8 mouse cellular contexts compared by ENCODE assay signal in the genomic region with DNA sequence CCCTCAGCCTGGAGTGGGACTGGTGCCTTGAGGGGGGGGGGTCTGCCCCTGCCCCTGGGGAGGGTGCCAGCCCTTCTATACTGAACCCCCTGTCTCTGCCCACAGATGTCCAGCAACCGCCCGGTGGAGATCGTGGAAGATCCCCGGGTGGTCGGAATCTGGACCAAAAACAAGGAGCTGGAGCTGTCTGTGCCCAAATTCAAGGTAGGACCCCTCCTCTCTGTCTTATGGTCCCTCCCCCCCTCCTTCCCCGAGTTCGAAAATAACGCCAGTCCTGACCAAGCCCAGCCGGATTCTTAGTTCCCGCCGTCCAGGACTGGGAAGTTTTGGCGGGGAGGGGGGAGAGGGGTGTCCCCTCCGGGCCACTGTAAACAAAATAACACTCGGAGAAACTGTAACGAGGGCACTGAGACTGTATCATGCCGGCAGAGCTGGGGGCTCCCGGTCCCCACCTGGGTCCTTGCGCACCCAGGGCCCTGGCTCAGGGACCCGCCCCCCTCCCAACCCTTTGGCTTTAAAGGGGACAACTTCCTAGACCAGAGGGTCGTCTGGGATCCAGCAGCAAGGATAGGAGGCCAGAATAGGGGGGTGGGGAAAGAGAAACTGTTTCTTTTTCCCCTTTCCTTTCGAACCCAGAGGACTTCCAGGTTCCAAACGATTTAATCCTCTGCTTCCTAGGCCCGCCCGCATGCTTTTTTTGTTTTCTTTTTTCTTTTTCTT. TPM values are rescaled to one million over a fixed set of nuclear protein-coding genes. Genes with fewer than 3 reads are reported as not detected.
DNase-seq lines count a peak whose midpoint lies in the region; ATAC-seq lines count a peak whose summit lies in the region.

No protein-coding gene starts in this region.

- peak overlapping the region; percentile 100 for H3K27ac ChIP-seq in embryonic facial prominence, embryonic 14.5 days (replicated peaks; ENCODE audit: low read depth, low read length)
- peak overlapping the region; percentile 99 for H3K27ac ChIP-seq in hindbrain, embryonic 16.5 days (ENCODE audit: low read depth, low read length)
- H3K27ac ChIP-seq in macrophage = peak overlapping the region; percentile 81

- H3K4me2 ChIP-seq in embryonic facial prominence, embryonic 14.5 days (ENCODE audit: low read depth, low read length) = peak overlapping the region; percentile 100
- peak overlapping the region; percentile 96 for H3K4me2 ChIP-seq in hindbrain, embryonic 16.5 days (ENCODE audit: low read length)

- no peaks in the 10 kb centered on the region for H3K27me3 ChIP-seq in embryonic facial prominence, embryonic 14.5 days (replicated peaks; ENCODE audit: control insufficient read depth, insufficient read depth, low read length)
- no peaks in the 10 kb centered on the region for H3K27me3 ChIP-seq in hindbrain, embryonic 16.5 days (replicated peaks; ENCODE audit: control insufficient read depth, insufficient read depth, low read length)

- no peak for ATAC-seq in embryonic facial prominence, embryonic 14.5 days (ENCODE audit: low read depth)
- no peak for ATAC-seq in hindbrain, embryonic 16.5 days

- H3K9ac ChIP-seq in embryonic facial prominence, embryonic 14.5 days (ENCODE audit: low read depth, low read length) = peak overlapping the region; percentile 100
- peak overlapping the region; percentile 100 for H3K9ac ChIP-seq in hindbrain, embryonic 16.5 days (ENCODE audit: low read depth, low read length)

- 4% methylated on average over 14 of the region's 24 CpGs for WGBS in embryonic facial prominence, embryonic 14.5 days
- 1% methylated on average over 21 of the region's 24 CpGs for WGBS in hindbrain, embryonic 16.5 days
- 3% methylated on average over 23 of the region's 24 CpGs for WGBS in macrophage (ENCODE audit: missing documents)

- peak overlapping the region; percentile 90 for H3K4me3 ChIP-seq in embryonic facial prominence, embryonic 14.5 days (ENCODE audit: low read depth, low read length)
- peak overlapping the region; percentile 91 for H3K4me3 ChIP-seq in hindbrain, embryonic 16.5 days (ENCODE audit: low read length)
- H3K4me3 ChIP-seq in macrophage (ENCODE audit: inconsistent target) = peak overlapping the region; percentile 82

- peaks cover 21% of the 10 kb centered on the region for H3K4me1 ChIP-seq in embryonic facial prominence, embryonic 14.5 days (ENCODE audit: control insufficient read depth, insufficient read depth, low read length)
- H3K4me1 ChIP-seq in hindbrain, embryonic 16.5 days (ENCODE audit: control insufficient read depth, insufficient read depth, low read depth, low read length) = peaks cover 27% of the 10 kb centered on the region

- peaks cover 76% of the 10 kb centered on the region for H3K79me2 ChIP-seq in macrophage (ENCODE audit: inconsistent target)

- H3K36me3 ChIP-seq in embryonic facial prominence, embryonic 14.5 days (ENCODE audit: control insufficient read depth, insufficient read depth, low read length) = peaks cover 28% of the 10 kb centered on the region
- H3K36me3 ChIP-seq in hindbrain, embryonic 16.5 days (ENCODE audit: control insufficient read depth, insufficient read depth, low read length) = peaks cover 18% of the 10 kb centered on the region
- H3K36me3 ChIP-seq in macrophage (ENCODE audit: inconsistent target) = peaks cover 20% of the 10 kb centered on the region

- DNase-seq in adrenal gland, postnatal 10 days = peak; percentile 54
- no peak for DNase-seq in adrenal gland, postnatal 4 days (ENCODE audit: low spot score in 2 of 2)
- peak; percentile 49 for DNase-seq in ES-CJ7 (ENCODE audit: low read depth, low spot score)
- DNase-seq in embryonic facial prominence, embryonic 14.5 days (ENCODE audit: low spot score) = peak; percentile 67
- DNase-seq in frontal cortex, postnatal 36 days (ENCODE audit: low spot score in 2 of 2) = no peak
- DNase-seq in spleen, adult 18-20 months = no peak

- H3K9me3 ChIP-seq in embryonic facial prominence, embryonic 14.5 days (ENCODE audit: control insufficient read depth, low read length) = no peaks in the 10 kb centered on the region
- no peaks in the 10 kb centered on the region for H3K9me3 ChIP-seq in hindbrain, embryonic 16.5 days (ENCODE audit: control insufficient read depth, low read length)

RNA-seq across cellular contexts. Expression of a gene that starts 1.4 kb away (rescaled TPM):
- total RNA-seq in adrenal gland, postnatal 10 days (2021) = 10 to 100 TPM; 19.5 to 27.4 TPM
- 10 to 100 TPM; 36.8 to 37.2 TPM for total RNA-seq in adrenal gland, postnatal 4 days (2021)
- 9.8 and 9.9 TPM in 2 replicates for polyA plus RNA-seq in embryonic facial prominence, embryonic 14.5 days (2014; fragmentation: Nextera tagmentation; extraction: Ambion mirVana)
- 9.5 and 9.8 TPM in 2 replicates for polyA plus RNA-seq in hindbrain, embryonic 16.5 days (2015; fragmentation: Nextera tagmentation; extraction: Ambion mirVana)
- 100 to 1,000 TPM in 13 of 26 experiments, 10 to 100 TPM in 13; 18.3 to 239 (median 95.7) TPM for total RNA-seq in macrophage (2018; cell fraction: chromatin; rRNA removed)
- total RNA-seq in macrophage (2018; cell fraction: cytosol; rRNA removed) = 10 to 100 TPM in 24 of 26 experiments, 1 to 10 TPM in 2; 8.6 to 39.5 (median 22.5) TPM
- 100 to 1,000 TPM in 2 of 26 experiments, 10 to 100 TPM in 24; 19.1 to 231 (median 59.7) TPM for total RNA-seq in macrophage (2018; cell fraction: nucleus; rRNA removed)
- 8.0 to 13.8 TPM (median 9.3 TPM) in 3 replicates for polyA plus RNA-seq in macrophage (2018)

RNA-seq across cellular contexts. Expression of a gene that starts 10.9 kb away (rescaled TPM):
- 1 to 10 TPM; 1.6 to 1.8 TPM for total RNA-seq in adrenal gland, postnatal 10 days (2021)
- 1 to 10 TPM; 1.8 TPM for total RNA-seq in adrenal gland, postnatal 4 days (2021)
- polyA plus RNA-seq in embryonic facial prominence, embryonic 14.5 days (2014; fragmentation: Nextera tagmentation; extraction: Ambion mirVana) = 4.1 and 5.2 TPM in 2 replicates
- 26.6 and 29.7 TPM in 2 replicates for polyA plus RNA-seq in hindbrain, embryonic 16.5 days (2015; fragmentation: Nextera tagmentation; extraction: Ambion mirVana)
- total RNA-seq in macrophage (2018; cell fraction: chromatin; rRNA removed) = 10 to 100 TPM in 11 of 26 experiments, 1 to 10 TPM in 11, under 1 TPM in 4; 0.31 to 73.6 (median 4.6) TPM
- 10 to 100 TPM in 8 of 26 experiments, 1 to 10 TPM in 18; 1.3 to 29.5 (median 2.6) TPM for total RNA-seq in macrophage (2018; cell fraction: cytosol; rRNA removed)
- 10 to 100 TPM in 13 of 26 experiments, 1 to 10 TPM in 13; 1.2 to 19.8 (median 9.8) TPM for total RNA-seq in macrophage (2018; cell fraction: nucleus; rRNA removed)
- polyA plus RNA-seq in macrophage (2018) = 0.73 to 1.9 TPM (median 0.77 TPM) in 3 replicates

RNA-seq across cellular contexts. Expression of a gene that starts 25.8 kb away (rescaled TPM):
- 10 to 100 TPM; 29.0 to 29.4 TPM for total RNA-seq in adrenal gland, postnatal 10 days (2021)
- 10 to 100 TPM; 36.0 to 36.5 TPM for total RNA-seq in adrenal gland, postnatal 4 days (2021)
- polyA plus RNA-seq in embryonic facial prominence, embryonic 14.5 days (2014; fragmentation: Nextera tagmentation; extraction: Ambion mirVana) = 49.5 and 58.1 TPM in 2 replicates
- 77.2 and 89.4 TPM in 2 replicates for polyA plus RNA-seq in hindbrain, embryonic 16.5 days (2015; fragmentation: Nextera tagmentation; extraction: Ambion mirVana)
- 10 to 100 TPM in 24 of 26 experiments, 1 to 10 TPM in 2; 8.0 to 43.2 (median 25.0) TPM for total RNA-seq in macrophage (2018; cell fraction: chromatin; rRNA removed)
- 10 to 100 TPM; 14.3 to 23.1 (median 18.2) TPM for total RNA-seq in macrophage (2018; cell fraction: cytosol; rRNA removed)
- 10 to 100 TPM in 23 of 26 experiments, 1 to 10 TPM in 3; 7.1 to 33.1 (median 18.5) TPM for total RNA-seq in macrophage (2018; cell fraction: nucleus; rRNA removed)
- 13.6 to 18.6 TPM (median 16.4 TPM) in 3 replicates for polyA plus RNA-seq in macrophage (2018)

RNA-seq across cellular contexts. Expression of a gene that starts 39.1 kb away (rescaled TPM):
- total RNA-seq in adrenal gland, postnatal 10 days (2021) = 100 to 1,000 TPM in 1 of 2 experiments, 10 to 100 TPM in 1; 65.8 to 142 TPM
- 10 to 100 TPM in 1 of 2 experiments, 1 to 10 TPM in 1; 2.2 to 48.2 TPM for total RNA-seq in adrenal gland, postnatal 4 days (2021)
- polyA plus RNA-seq in embryonic facial prominence, embryonic 14.5 days (2014; fragmentation: Nextera tagmentation; extraction: Ambion mirVana) = not detected in 2 replicates
- polyA plus RNA-seq in hindbrain, embryonic 16.5 days (2015; fragmentation: Nextera tagmentation; extraction: Ambion mirVana) = not detected in 2 replicates
- not detected for total RNA-seq in macrophage (2018; cell fraction: chromatin; rRNA removed)
- not detected for total RNA-seq in macrophage (2018; cell fraction: cytosol; rRNA removed)
- total RNA-seq in macrophage (2018; cell fraction: nucleus; rRNA removed) = not detected
- not detected in 3 replicates for polyA plus RNA-seq in macrophage (2018)

Comparison
In these comparisons a context has a peak if more than half of its experiments do, and no peak if none do; other contexts are left out.
1. DNase-seq: peak in adrenal gland, postnatal 10 days (single experiment), ES-CJ7 (single experiment) and embryonic facial prominence, embryonic 14.5 days (single experiment); none in adrenal gland, postnatal 4 days (0 of 2), frontal cortex, postnatal 36 days (0 of 2) and spleen, adult 18-20 months (0 of 2).
2. Peak in every context shown above with its lines, with median percentiles within 50 percentile points of each other: H3K27ac ChIP-seq and H3K4me3 ChIP-seq.